Mouse (Mus musculus): Measurements from ENCODE around the gene Nckap1l. TPM values are rescaled to one million over a fixed set of nuclear protein-coding genes. Genes with fewer than 3 reads are reported as not detected.

Nckap1l gene
- polyA plus RNA-seq (2017; shearing (Covaris generic)) = 100 to 1,000 TPM in 1 of 2 experiments, 10 to 100 TPM in 1; 90.2 to 144 TPM

GRCm38 (mm10) chr15:103453551-103454218, at the start of gene Nckap1l:
TSS of gene Nckap1l (plus strand) at chr15:103453794.

GRCm38 (mm10) chr15:103430241-103430640, 23.4 kb upstream of the Nckap1l start, which contains the start of gene Gtsf1:
TSS of gene Gtsf1 (minus strand) at chr15:103430470.

GRCm38 (mm10) chr15:103448369-103448768, 5.2 kb upstream of the Nckap1l start, which contains the start of gene Gtsf2:
TSS of gene Gtsf2 (minus strand) at chr15:103448469.

GRCm38 (mm10) chr15:103502435-103503250, 49.0 kb downstream of the Nckap1l start, which contains the start of gene Pde1b:
TSS of gene Pde1b (plus strand) at chr15:103503034.

GRCm38 (mm10) chr15:103537822-103538213, 84.2 kb downstream of the Nckap1l start, which contains the start of gene Ppp1r1a:
TSS of gene Ppp1r1a (minus strand) at chr15:103538003.

Other genes starting within 250 kb of the Nckap1l start
- gene Cbx5, start 214.0 kb upstream of the Nckap1l start, polyA plus RNA-seq (2017; shearing (Covaris generic)) = 10 to 100 TPM in 1 of 2 experiments, 1 to 10 TPM in 1; 8.8 to 11.4 TPM
- gene Hnrnpa1, start 213.4 kb upstream of the Nckap1l start, polyA plus RNA-seq (2017; shearing (Covaris generic)) = 100 to 1,000 TPM; 125 to 170 TPM
- gene Nfe2, start 195.4 kb upstream of the Nckap1l start, polyA plus RNA-seq (2017; shearing (Covaris generic)) = 1 to 10 TPM in 1 of 2 experiments, under 1 TPM in 1; 0.48 to 1.9 TPM
- gene Copz1, start 181.1 kb upstream of the Nckap1l start, polyA plus RNA-seq (2017; shearing (Covaris generic)) = 100 to 1,000 TPM; 175 to 181 TPM
- not detected for gene Gpr84, start 143.2 kb upstream of the Nckap1l start, polyA plus RNA-seq (2017; shearing (Covaris generic))
- under 1 TPM in 1 of 2 experiments, not detected in 1; 0.57 TPM for gene Zfp385a, start 113.7 kb upstream of the Nckap1l start, polyA plus RNA-seq (2017; shearing (Covaris generic))
- gene Itga5, start 87.0 kb upstream of the Nckap1l start, polyA plus RNA-seq (2017; shearing (Covaris generic)) = 1 to 10 TPM; 2.8 to 3.4 TPM
- gene Gtsf1, start 23.3 kb upstream of the Nckap1l start, polyA plus RNA-seq (2017; shearing (Covaris generic)) = under 1 TPM in 1 of 2 experiments, not detected in 1; 0.68 TPM
- gene Gtsf2, start 5.3 kb upstream of the Nckap1l start, polyA plus RNA-seq (2017; shearing (Covaris generic)) = not detected
- 1 to 10 TPM; 8.2 to 8.6 TPM for gene Pde1b, start 49.2 kb downstream of the Nckap1l start, polyA plus RNA-seq (2017; shearing (Covaris generic))
- gene Ppp1r1a, start 84.2 kb downstream of the Nckap1l start, polyA plus RNA-seq (2017; shearing (Covaris generic)) = not detected
- gene Glycam1, start 111.3 kb downstream of the Nckap1l start, polyA plus RNA-seq (2017; shearing (Covaris generic)) = under 1 TPM in 1 of 2 experiments, not detected in 1; 0.22 TPM